Mouse (Mus musculus): ENCODE data around the gene Aldh1a7. TPM values are rescaled to one million over a fixed set of nuclear protein-coding genes. Genes with fewer than 3 reads are reported as not detected.

Gene Aldh1a7
- total RNA-seq (2014; rRNA removed): 182 and 198 TPM in 2 replicates
- 67.2 and 83.4 TPM in 2 replicates for polyA plus RNA-seq (2012; rRNA removed)

GRCm38 (mm10) chr19:20727381-20727780, at the start of gene Aldh1a7:
Gene Aldh1a7, minus strand, starts transcription at chr19:20727562.
- TF ChIP-seq CTCF (IDR thresholded peaks at IDR 0.05; ENCODE audit: low read depth, low read length) (no peak), POLR2A (IDR thresholded peaks at IDR 0.05; ENCODE audit: extremely low read depth, insufficient read depth, low read length) (peak; percentile 42; the same call in 1 of the 2 replicates)
- 25% methylated on average over 2 of the region's 2 CpGs for WGBS
- peak within 1 kb of the TSS; percentile 32 for H3K9ac ChIP-seq (ENCODE audit: low read depth, low read length)
- no peaks in the 10 kb centered on the region for H3K36me3 ChIP-seq (ENCODE audit: control insufficient read depth, insufficient read depth, low read length)
- H3K27ac ChIP-seq (replicated peaks; ENCODE audit: insufficient read depth, low read depth, low read length): peak within 1 kb of the TSS; percentile 29
- peak within 1 kb of the TSS; percentile 39 for H3K4me3 ChIP-seq (ENCODE audit: insufficient read depth, low read depth, low read length)
- peak; percentile 96 for DNase-seq (ENCODE audit: extremely low read depth, low read depth, low spot score)
- no peaks in the 10 kb centered on the region for H3K27me3 ChIP-seq (ENCODE audit: control insufficient read depth, insufficient read depth, low read length)
- no peaks in the 10 kb centered on the region; the same call in 1 of the 2 replicates for H3K79me2 ChIP-seq (ENCODE audit: control insufficient read depth, insufficient read depth, low read length)
- H3K4me1 ChIP-seq (ENCODE audit: control insufficient read depth, insufficient read depth, low read length): peaks cover 10% of the 10 kb centered on the region; the same call in 1 of the 2 replicates

- H3K27ac ChIP-seq (replicated peaks; ENCODE audit: insufficient read depth, low read depth, low read length): no peak overlapping the region
- DNase-seq (ENCODE audit: extremely low read depth, low read depth, low spot score): no peak
- no peak overlapping the region for H3K9ac ChIP-seq (ENCODE audit: low read depth, low read length)
- no peaks in the 10 kb centered on the region for H3K79me2 ChIP-seq (ENCODE audit: control insufficient read depth, insufficient read depth, low read length)
- 60% methylated on average over 2 of the region's 2 CpGs for WGBS
- TF ChIP-seq POLR2A (IDR thresholded peaks at IDR 0.05; ENCODE audit: extremely low read depth, insufficient read depth, low read length): no peak
- TF ChIP-seq CTCF (IDR thresholded peaks at IDR 0.05; ENCODE audit: low read depth, low read length): no peak
- H3K36me3 ChIP-seq (ENCODE audit: control insufficient read depth, insufficient read depth, low read length): no peaks in the 10 kb centered on the region
- no peak overlapping the region for H3K4me3 ChIP-seq (ENCODE audit: insufficient read depth, low read depth, low read length)
- no peaks in the 10 kb centered on the region for H3K27me3 ChIP-seq (ENCODE audit: control insufficient read depth, insufficient read depth, low read length)
- no peaks in the 10 kb centered on the region for H3K4me1 ChIP-seq (ENCODE audit: control insufficient read depth, insufficient read depth, low read length)
Observed at GRCm38 (mm10) chr19:20775681-20776080, 48.3 kb upstream of the Aldh1a7 start.

DNA sequence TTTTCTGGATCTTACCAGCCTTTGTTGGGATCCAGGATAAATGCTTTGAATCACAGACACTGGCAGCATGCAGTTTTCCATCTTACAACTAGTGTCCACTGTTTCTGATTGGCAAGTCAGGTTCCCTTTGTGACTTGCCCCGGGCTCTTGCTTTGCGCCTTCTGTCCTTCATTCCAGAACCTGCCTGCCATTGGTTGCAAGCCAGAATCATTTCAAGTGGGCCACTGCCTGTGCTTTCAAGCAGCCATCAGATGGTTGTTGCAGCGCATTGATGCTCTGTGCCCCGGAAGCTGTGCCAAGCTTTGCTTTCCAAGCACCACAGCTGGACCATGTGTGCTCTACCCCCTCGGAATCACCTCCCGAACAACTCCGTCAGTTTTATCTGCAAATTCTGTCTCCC, 46.6 kb upstream of the Aldh1a7 start:
- no peaks in the 10 kb centered on the region for H3K36me3 ChIP-seq (ENCODE audit: control insufficient read depth, insufficient read depth, low read length)
- no peaks in the 10 kb centered on the region for H3K27me3 ChIP-seq (ENCODE audit: control insufficient read depth, insufficient read depth, low read length)
- 93% methylated on average over 7 of the region's 7 CpGs for WGBS
- H3K79me2 ChIP-seq (ENCODE audit: control insufficient read depth, insufficient read depth, low read length): no peaks in the 10 kb centered on the region
- H3K4me1 ChIP-seq (ENCODE audit: control insufficient read depth, insufficient read depth, low read length): no peaks in the 10 kb centered on the region
- no peak for DNase-seq (ENCODE audit: extremely low read depth, low read depth, low spot score)
- TF ChIP-seq CTCF (IDR thresholded peaks at IDR 0.05; ENCODE audit: low read depth, low read length) (no peak), POLR2A (IDR thresholded peaks at IDR 0.05; ENCODE audit: extremely low read depth, insufficient read depth, low read length) (no peak)
- H3K9ac ChIP-seq (ENCODE audit: low read depth, low read length): no peak overlapping the region
- no peak overlapping the region for H3K4me3 ChIP-seq (ENCODE audit: insufficient read depth, low read depth, low read length)
- no peak overlapping the region for H3K27ac ChIP-seq (replicated peaks; ENCODE audit: insufficient read depth, low read depth, low read length)

GRCm38 (mm10) chr19:20764214-20764613, 36.9 kb upstream of the Aldh1a7 start:
- Histone ChIP-seq H3K36me3 (ENCODE audit: control insufficient read depth, insufficient read depth, low read length) (no peaks in the 10 kb centered on the region), H3K4me3 (ENCODE audit: insufficient read depth, low read depth, low read length) (no peak overlapping the region), H3K4me1 (ENCODE audit: control insufficient read depth, insufficient read depth, low read length) (no peaks in the 10 kb centered on the region), H3K27me3 (ENCODE audit: control insufficient read depth, insufficient read depth, low read length) (no peaks in the 10 kb centered on the region), H3K79me2 (ENCODE audit: control insufficient read depth, insufficient read depth, low read length) (no peaks in the 10 kb centered on the region), H3K27ac (replicated peaks; ENCODE audit: insufficient read depth, low read depth, low read length) (no peak overlapping the region), H3K9ac (ENCODE audit: low read depth, low read length) (no peak overlapping the region)
- WGBS: 7% methylated on average over 1 of the region's 1 CpGs
- peak; percentile 60 for DNase-seq (ENCODE audit: extremely low read depth, low read depth, low spot score)
- TF ChIP-seq CTCF (IDR thresholded peaks at IDR 0.05; ENCODE audit: low read depth, low read length): peak; percentile 33; the same call in 1 of the 2 replicates
- no peak for TF ChIP-seq POLR2A (IDR thresholded peaks at IDR 0.05; ENCODE audit: extremely low read depth, insufficient read depth, low read length)

DNA sequence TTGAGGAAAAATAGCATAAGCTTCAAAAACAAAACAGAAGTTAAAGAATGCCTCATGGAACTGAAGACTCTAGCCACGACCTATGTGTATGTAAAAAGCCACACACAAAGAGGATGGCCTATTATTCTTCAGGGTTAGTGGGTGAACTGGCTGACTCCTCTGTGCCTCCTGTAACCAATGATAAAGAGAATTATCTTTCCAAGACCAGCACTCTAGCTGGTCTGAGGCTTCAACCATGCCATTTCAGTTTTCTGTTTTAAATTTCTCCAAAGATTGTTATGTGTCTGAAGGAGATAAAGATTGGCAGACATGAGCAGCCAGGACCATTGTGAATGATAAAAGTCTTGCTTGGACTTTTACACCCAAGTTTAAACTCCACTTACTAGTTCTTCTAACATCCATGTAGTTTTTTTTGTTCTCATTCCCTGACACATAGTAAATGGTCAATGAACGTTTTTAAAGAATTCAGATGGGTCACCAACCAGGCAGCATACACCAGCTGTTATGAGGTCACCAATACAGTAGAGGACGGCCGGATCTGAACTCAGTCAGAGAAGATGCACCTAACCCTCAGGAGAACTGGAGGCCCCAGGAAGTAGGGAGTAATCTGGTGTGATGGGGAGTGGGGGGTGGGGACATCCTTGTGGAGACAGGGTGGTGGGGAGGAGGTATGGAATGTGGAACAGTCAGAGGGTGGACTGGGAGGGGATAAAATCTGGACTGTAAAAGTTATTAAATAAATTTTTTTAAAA, 34.5 kb upstream of the Aldh1a7 start:
- TF ChIP-seq CTCF (IDR thresholded peaks at IDR 0.05; ENCODE audit: low read depth, low read length) (no peak), POLR2A (IDR thresholded peaks at IDR 0.05; ENCODE audit: extremely low read depth, insufficient read depth, low read length) (no peak)
- no peak overlapping the region for H3K4me3 ChIP-seq (ENCODE audit: insufficient read depth, low read depth, low read length)
- DNase-seq (ENCODE audit: extremely low read depth, low read depth, low spot score): no peak
- no peak overlapping the region for H3K27ac ChIP-seq (replicated peaks; ENCODE audit: insufficient read depth, low read depth, low read length)
- 67% methylated on average over 4 of the region's 4 CpGs for WGBS
- no peaks in the 10 kb centered on the region for H3K4me1 ChIP-seq (ENCODE audit: control insufficient read depth, insufficient read depth, low read length)
- H3K27me3 ChIP-seq (ENCODE audit: control insufficient read depth, insufficient read depth, low read length): no peaks in the 10 kb centered on the region
- H3K36me3 ChIP-seq (ENCODE audit: control insufficient read depth, insufficient read depth, low read length): no peaks in the 10 kb centered on the region
- no peaks in the 10 kb centered on the region for H3K79me2 ChIP-seq (ENCODE audit: control insufficient read depth, insufficient read depth, low read length)
- no peak overlapping the region for H3K9ac ChIP-seq (ENCODE audit: low read depth, low read length)

DNA sequence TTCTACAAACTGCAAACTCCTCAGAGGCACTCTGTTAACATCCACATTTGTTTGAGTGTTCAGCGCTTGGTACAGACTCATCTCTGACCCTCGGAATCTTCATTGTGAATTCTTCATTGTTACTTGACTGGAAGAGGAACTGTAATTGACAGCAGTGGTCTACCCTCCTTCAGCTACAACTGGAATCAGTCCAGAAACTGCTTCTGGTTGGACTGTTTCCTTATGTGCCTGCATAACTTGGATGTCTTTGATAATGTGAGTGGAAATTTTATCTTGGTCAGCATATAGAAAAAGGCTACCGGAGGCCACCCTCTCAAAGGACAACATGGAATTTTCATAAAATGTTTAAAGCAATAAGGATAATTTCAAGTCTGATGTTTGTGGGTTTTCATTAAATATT, 33.8 kb upstream of the Aldh1a7 start:
- H3K9ac ChIP-seq (ENCODE audit: low read depth, low read length): no peak overlapping the region
- no peaks in the 10 kb centered on the region for H3K36me3 ChIP-seq (ENCODE audit: control insufficient read depth, insufficient read depth, low read length)
- no peak overlapping the region for H3K27ac ChIP-seq (replicated peaks; ENCODE audit: insufficient read depth, low read depth, low read length)
- no peaks in the 10 kb centered on the region for H3K27me3 ChIP-seq (ENCODE audit: control insufficient read depth, insufficient read depth, low read length)
- TF ChIP-seq POLR2A (IDR thresholded peaks at IDR 0.05; ENCODE audit: extremely low read depth, insufficient read depth, low read length): no peak
- TF ChIP-seq CTCF (IDR thresholded peaks at IDR 0.05; ENCODE audit: low read depth, low read length): no peak
- H3K79me2 ChIP-seq (ENCODE audit: control insufficient read depth, insufficient read depth, low read length): no peaks in the 10 kb centered on the region
- 84% methylated on average over 3 of the region's 3 CpGs for WGBS
- no peak for DNase-seq (ENCODE audit: extremely low read depth, low read depth, low spot score)
- no peak overlapping the region for H3K4me3 ChIP-seq (ENCODE audit: insufficient read depth, low read depth, low read length)
- no peaks in the 10 kb centered on the region for H3K4me1 ChIP-seq (ENCODE audit: control insufficient read depth, insufficient read depth, low read length)
